ENCODE assay signal across 1 mouse cellular context in genomic region chr5:76953794-76954193, GRCm38 (mm10).
TF ChIP-seq lines count a peak whose summit lies in the region.

No protein-coding gene starts in this region.

TF ChIP-seq in CH12.LX, 34 proteins besides CTCF, POLR2A, EP300 and RAD21:
- TF ChIP-seq TBP (conservative IDR thresholded peaks at IDR 0.05; ENCODE audit: low read depth, low read length) (no peak), ZC3H11A (IDR thresholded peaks at IDR 0.05; ENCODE audit: low read depth, low read length) (no peak), MXI1 (IDR thresholded peaks at IDR 0.05; ENCODE audit: low read depth, low read length) (no peak), NRF1 (IDR thresholded peaks at IDR 0.05; ENCODE audit: low read depth, low read length) (no peak), ELF1 (IDR thresholded peaks at IDR 0.05; ENCODE audit: low read depth, low read length) (no peak), SIN3A (IDR thresholded peaks at IDR 0.05; ENCODE audit: low read length) (no peak), RCOR1 (conservative IDR thresholded peaks at IDR 0.05; ENCODE audit: low read depth, low read length) (no peak), BHLHE40 (IDR thresholded peaks at IDR 0.05; ENCODE audit: low read depth, low read length) (no peak), MEF2A (IDR thresholded peaks at IDR 0.05; ENCODE audit: borderline replicate concordance, low read depth, low read length) (no peak), KAT2A (IDR thresholded peaks at IDR 0.05; ENCODE audit: insufficient replicate concordance, low read length) (no peak), TCF12 (IDR thresholded peaks at IDR 0.05; ENCODE audit: low read depth, low read length) (no peak)
TF ChIP-seq in CH12.LX: peak in this region for 0.
